Mouse (Mus musculus) embryo, embryonic 10 days (tissue): ENCODE data around the gene Sipa1l2.
"Not testable (repeated sequence)": the region's sequence is repeated elsewhere in the genome, so short reads cannot be mapped to it uniquely, and the experiment has no call there.

Experiments
- DNase-seq: peaks from one replicate; pipeline ENCODE4 v3.0.0-alpha.2; 2015; ENCODE audit warnings: low spot score

Sipa1l2 gene

DNA sequence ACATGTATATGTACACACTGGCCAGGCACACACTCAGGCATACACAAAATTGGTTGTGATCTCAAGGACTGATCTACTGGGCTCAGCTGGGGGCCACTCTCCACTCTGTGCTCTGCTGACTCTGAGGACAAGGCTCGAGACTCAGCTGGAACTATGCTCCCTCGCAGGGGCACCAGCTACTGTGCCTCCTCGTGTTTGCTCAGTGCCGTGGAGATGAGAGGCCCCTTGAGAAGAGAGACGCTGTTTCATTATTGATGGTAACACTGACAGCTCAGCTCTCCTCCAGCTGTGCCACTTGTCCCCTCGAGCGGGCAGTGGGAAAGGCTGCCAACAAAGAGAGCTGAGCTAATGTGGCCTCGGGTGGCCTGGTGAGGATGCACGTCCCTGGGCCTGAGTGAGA is 161.9 kb downstream of the Sipa1l2 start:
- no peak for DNase-seq

DNA sequence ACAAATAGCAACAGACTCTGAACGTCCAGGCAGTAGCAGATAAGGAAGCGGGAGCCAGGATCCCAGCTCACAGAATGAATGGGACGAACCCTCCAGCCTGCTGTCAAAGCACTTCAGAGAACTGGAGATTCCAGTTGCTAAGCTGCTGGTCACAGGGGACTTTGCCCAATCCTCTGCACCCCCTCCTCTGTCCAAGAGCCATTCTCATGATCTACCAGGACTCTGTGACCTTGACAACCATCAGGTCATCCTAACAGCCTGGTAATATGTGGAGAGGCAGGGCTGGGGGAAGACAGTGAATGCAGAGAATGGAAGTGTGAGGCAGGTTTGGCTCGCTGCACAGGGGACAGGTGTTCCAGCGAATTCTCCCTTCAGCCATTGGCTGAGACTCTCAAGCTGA is 163.2 kb downstream of the Sipa1l2 start:
- DNase-seq, result no peak

DNA sequence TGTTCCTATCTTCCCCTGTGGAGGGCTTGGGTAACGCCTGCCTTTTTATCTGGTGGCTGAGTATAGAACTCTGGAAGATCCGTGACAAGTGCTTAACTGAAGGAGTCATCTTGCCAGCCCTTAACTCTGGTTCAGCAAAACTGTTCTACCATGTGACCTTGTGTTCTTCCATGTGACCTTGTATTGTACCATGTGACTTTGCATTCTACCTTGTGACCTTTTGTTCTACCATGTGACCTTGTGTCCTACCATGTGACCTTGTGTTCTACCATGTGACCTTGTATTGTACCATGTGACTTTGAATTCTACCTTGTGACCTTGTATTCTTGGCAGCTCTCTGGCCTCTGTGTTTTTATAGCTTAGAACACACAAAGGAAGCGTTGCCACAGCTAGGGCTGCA is 168.3 kb downstream of the Sipa1l2 start:
- no peak for DNase-seq

DNA sequence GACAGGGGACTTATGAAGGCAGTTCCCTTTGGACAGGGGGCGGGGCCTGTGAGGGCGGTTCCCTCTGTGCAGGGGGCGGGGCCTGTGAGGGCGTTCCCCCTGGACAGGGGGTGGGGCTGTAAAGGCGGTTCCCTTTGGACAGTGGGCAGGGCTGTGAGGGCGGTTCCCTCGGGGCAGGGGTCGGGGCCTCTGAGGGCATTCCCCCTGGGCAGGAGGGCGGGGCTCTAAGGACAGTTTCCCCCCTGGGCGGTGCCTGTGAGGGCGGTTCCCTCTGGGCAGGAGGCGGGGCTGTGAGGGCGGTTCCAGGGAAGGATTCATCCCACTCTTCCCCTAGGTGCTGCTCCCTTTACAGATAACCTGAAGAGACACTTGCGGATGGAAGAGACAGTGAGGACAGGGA is 171.6 kb downstream of the Sipa1l2 start:
- DNase-seq, result no peak

DNA sequence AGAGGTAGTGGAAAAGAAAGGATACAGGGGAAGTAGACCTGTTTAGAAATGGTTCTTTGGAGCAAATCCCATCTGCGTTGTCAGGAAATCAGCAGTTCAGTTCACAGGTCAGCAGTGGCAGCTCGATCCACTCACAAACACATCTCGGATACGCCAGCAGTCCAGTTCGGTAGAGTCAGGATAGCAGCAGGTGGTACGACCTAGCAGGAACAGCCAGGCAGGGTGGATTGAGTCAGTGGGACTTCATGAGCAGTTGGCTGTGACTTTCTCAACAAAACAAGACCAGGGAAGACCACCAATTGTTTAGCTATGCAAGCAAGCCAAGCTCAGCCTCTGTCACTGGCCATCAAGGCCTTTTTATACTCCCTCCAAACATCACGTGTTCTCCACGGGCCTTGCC is 173.9 kb downstream of the Sipa1l2 start:
- not testable (repeated sequence) for DNase-seq

DNA sequence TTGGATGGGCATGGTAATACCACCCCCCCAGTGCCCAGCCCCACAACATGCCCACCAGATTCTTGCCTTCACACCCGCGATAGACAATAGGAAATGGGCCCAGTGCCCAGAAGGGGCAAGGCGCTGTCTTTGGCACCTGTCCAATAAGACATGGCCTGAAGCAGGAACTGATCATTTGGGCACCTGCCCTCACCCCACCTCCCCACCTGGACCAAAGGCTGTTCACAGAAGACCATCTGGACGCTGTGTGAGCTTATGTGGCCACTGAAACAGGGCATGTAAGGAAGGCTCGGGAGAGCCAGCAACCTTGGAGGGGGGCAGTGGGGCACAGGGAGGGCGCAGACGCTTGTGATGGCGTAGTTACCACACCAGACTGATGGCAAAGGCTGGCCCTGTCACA is 174.6 kb downstream of the Sipa1l2 start:
- no peak for DNase-seq

DNA sequence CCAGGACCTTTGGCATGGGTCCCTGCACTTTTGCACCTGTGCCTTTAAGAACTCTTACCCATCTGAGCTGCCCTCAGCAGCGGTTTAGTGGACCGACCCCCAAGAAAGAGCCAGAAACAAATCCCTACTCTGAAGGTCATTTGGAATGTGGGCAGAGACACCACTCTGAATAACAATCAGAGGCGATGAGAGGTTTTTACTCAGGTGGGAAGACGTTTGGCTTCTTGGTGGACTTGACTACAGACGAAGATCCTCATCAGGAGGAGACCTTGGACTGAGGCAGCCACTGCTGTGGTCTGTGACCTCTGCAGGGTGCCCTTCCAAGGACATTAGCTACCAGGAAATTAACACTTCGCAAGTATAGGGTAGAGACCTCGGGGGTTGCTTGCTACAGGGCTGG is 177.9 kb downstream of the Sipa1l2 start:
- DNase-seq, result no peak

DNA sequence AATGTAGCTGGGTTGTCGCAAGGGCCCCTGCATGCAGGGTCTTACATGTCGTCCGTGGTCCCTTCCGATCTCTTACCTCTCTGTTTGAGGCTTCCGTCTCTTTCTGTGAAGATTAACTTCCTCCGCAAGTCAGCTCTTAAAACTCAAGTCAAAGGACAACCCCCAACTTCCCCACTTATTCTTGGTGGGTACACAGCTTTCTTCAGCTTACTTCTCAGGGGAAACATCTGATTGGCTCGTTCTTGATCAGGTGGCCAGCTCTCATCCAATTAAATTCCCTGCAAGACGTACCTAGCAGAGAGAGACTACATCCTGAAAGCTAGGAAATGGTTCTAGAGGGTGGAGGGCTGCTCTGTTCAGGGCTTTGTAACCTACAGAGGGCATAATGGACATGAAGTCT is 178.3 kb downstream of the Sipa1l2 start:
- no peak for DNase-seq

DNA sequence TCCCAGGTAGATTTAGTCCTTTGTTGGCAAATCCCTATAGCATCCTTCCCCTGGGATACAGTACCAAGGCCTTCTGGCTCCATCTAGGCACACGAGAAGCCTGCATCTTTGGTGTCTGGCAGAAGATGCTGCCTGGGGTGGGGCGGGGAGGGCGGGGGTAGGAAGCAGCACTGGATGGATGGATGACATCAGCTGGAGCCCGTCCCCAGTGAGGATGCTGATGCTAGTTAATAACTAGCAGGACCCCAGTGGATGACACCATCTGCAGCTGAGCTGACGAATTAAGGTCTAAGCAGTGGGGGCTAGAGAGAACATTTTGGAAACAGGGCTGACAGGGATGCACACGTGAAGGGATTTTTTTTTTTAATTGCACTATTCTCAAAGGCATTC is 179.1 kb downstream of the Sipa1l2 start:
- DNase-seq, result no peak

DNA sequence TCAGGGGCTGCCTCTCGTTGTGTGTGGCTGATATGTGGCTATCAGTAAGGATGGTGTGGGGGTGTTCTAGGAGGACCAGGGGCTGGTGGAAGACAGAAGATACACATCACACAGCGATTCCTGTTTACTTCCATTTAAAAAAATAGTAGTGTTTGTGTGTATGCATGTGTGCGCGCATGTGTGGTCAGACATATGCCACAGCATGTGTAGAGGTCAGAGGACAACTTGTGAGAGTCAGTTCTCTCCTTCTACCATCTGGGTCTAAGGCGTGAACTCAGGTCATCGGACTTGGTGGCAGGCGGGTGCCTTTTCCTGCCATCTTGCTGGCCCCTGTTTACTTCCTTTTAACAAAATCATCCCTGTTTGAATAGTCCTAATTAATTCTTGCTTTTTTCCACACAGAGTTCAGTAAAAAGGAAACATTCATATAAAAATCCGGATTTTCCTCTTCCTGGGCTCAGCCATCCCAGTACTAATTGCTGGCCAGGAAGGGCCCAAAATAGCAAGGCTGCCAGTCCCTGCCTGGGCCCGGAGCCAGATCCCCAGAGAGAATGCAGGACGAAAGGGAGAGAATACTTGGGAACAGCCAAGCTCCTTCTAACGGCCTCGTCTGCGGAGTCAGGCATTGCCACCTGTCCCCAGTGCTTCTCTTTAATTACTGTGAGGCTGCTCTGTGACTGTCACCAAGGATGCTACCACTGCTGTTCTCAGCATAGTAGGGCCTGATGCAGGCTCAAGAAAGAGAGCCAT is 179.7 kb downstream of the Sipa1l2 start:
- DNase-seq, result no peak

DNA sequence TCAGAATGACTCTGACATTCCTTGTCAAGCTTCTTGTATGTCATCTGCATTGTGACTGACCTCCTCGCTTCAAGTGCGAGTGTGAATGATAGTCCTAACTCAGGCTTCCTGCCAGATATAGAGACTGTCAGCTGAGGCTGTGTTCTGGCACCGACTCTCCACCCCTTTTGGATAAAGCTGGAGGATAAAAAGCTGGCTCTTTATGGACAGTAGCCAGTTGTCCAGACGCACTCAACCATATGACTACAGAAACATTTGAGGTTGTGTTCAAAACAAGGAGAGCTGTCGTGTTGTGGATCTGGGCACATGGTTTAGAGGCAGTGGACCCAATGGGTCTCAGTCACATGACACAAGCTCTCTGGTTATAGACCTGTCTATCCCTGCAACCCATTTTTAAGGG is 180.3 kb downstream of the Sipa1l2 start:
- no peak for DNase-seq

DNA sequence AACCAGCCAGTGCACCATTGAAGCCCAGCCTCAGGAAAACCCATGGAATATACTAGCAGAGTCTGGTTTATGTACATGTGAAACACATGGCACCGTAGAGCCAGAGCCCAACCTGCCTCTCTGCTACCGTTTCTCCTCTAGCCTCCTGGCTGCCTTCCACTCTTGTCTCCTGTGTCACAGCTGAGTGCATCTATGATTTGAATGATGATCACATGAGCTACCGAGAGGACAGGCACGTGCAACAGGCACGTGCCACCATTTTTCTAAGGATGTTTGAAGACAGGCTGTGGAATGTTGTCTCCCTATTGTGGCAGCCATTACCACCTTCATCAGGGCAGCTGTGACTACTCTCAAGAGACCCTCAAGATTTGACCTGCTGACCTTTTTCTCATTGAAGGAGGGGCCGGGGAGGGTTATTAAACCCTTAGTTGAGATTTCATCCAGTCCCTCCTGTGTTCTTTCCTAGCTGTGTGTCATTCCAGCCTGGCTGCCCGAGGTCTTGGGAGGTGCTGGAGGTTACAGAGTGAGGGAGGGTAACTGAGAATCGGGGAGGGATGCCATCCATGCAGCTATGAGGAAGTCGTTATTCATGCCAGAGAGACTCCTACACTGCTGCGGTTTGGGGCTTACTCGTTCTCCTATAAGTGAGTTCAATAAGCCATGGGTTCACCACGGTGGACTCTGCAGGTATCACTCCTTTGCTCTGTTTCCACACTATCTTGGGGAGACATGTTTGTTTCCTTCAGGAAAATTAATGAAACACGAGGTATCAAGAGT is 181.0 kb downstream of the Sipa1l2 start:
- DNase-seq, result no peak

DNA sequence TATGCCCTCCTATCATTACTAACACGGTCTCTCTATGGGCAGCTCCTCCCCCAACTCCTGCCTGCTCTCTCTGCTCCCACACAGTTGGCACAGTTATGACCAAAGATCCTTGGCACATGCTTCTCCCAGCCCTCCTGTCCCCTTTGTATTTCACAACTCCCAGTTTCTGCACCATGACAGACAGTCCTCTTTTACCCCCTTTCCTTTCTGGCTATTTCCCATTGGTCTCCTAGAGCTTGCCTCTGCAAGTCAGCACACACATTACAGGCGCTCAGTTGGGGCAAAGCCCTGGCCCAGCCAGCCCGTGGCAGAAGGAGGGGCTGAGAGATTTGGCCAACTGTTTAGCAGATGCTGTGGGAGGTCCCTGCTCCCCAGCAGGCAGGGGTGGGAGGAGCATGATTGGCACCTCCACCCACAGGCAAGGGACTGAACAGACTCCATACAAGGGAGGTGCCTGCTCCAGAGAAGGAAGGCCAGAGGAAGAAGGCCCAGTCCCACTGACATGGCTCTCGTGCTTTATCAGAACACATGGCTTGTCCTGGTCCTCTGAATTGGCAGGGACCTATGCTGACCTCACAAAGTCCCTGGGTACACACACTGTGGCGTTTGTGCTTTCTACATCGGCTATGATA is 184.0 kb downstream of the Sipa1l2 start:
- peak; percentile 70 for DNase-seq

DNA sequence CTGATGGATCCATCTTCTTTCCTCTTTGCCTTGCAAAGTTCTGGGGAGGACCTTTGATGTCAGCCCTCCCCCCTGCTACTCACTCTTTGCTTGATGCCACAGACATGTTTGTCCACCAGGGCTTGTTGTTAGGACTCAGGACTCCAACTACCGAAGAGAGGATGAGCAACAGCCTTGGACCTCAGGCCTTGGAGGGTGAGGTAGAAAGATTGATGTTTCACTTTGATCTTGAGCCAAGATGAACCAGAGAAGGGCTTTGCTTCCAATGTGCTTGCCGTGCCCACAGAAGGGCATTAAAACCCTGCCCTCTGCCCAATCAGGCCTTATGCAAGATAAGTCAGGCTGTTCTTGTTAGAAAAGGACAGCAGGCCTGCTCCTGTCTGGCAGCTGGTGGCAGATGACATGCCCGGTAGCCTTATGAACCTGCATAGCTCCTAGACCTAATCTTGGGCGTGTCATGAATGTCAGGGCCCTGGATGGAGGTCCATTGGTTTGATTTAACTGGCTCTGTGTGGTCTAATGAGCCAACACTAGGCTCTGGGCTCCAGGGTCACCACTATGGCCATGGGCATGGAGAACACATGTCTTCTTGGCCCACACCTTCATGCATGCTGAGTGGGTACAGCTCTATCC is 184.9 kb downstream of the Sipa1l2 start:
- no peak for DNase-seq

DNA sequence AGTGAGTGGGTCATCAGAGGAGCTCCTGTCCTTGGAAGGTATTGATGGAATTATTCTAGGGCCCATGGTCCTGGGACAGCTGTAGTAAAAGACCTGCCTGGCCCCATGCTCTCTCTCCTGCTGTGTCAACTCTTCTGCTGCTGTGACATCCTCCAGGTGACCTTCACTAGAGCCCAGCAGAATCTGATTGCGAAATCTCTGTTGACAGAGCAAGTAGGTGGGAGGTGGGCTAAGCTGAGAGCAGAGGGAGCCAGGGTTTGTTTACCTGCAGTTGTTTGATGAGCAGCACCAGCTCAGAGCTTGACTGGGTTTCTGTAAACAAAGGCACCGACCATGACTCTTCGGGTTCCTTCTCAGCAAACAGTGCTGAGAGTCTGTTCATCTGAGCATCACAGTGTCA is 187.9 kb downstream of the Sipa1l2 start:
- no peak for DNase-seq

DNA sequence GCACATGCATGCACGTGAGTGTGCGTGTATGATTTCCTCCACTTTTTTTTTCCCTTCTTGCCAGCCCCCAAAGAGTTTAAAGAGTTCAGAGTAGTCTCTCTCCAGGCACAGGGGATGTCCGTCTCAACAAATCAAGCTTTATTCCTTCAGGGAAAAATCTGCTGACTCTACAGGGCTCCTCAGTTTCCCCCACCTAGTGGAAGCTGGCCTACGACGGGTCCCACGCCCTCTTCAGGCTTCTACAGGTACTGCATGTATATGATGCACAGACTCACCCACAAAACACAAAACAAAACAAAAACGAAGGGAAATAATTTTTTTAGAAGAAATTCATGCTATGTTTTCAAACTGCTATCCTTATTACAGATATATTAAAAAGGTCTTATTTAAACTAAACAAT is 189.7 kb downstream of the Sipa1l2 start:
- no peak for DNase-seq

DNA sequence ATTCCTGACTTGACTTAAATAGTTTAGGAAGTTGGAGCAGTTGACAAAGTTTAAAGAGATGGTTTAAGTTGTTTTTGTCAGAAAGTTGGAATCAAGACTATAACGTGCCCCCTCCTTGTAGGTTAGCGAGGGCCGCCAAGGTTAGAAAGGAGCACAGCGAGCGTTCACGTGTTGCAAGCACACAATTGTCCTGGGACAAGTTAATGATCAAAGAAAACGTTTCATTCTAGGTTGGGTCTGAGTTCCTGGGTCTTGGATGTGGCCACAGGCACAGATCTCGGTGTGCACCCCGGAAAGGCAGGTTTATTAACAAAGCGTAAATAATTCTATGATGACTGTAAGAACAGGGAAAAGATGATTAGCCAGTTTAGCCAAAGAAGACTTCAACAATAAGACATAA is 190.5 kb downstream of the Sipa1l2 start:
- DNase-seq, result no peak

DNA sequence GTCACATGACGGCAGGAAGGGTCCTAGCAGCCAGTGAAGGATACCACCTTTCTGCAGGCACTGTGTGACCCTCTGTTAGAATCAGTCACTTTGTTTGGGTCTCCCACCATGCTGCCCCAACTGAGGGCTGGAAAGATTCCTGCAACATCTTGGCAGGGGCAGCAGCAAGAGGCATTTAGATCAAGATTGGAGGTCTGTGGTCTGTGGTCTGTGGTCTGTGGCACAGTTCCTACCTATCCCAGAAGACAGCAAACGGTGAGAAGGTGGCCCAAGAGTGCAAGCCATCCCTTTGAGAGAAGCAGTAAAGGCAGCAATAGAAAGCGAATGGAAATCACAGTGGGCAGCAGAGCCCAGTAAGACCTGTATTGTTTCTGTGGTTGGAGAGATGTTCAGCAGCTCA is 191.9 kb downstream of the Sipa1l2 start:
- DNase-seq, result no peak

DNA sequence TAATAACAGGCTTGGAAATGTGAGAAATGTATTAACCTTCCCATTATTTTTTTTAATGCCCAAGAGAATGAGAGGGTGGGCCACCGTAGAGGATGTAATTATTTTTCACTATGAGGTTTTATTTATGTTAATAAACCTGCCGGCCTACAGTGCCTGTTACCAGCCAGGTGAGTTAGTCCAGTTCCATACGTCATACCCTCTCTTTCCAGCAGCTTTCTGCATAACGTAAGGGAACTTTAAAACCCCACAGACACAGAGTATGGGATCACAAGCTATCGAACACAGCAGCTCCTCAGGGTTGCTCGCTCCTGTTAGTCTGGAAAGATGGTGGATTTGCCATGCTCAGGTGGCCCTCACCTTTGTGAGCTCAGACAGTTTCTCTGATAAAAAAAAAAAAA is 193.2 kb downstream of the Sipa1l2 start:
- DNase-seq, result no peak

DNA sequence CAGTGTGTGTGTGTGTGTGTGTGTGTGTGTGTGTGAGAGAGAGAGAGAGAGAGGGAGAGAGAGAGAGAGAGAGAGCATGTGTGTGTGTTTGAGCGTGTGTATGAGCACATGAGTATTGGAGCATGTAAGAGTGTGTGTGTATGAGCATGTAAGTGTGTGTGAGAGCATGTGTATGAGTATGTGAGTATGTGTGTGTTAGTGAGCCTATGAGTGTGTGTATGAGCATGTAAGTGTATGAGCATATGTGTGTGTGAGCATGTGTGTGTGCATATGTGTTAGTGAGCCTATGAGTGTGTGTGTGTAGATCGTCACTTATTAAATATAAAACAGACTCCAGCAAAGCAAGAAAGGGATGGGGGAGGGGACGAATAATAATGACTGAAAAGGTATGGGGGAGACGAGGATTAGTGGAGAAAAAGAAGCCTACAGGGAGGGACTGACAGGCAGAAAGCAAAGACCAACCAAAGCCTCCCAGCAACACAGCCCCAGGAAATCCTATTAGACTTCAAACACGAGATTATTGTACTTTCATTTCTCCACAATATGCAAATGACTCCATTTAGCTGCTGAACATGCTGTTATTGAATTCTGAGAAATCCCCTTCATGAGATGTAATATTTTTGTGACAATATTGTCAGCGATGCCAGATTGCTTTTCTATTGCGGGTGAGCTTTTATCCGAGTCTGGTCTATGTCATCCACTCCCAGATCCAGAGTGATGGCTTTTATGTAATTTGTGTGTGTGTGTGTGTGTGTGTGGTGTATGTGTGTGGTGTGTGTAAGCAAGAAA is 193.8 kb downstream of the Sipa1l2 start:
- DNase-seq, result no peak

DNA sequence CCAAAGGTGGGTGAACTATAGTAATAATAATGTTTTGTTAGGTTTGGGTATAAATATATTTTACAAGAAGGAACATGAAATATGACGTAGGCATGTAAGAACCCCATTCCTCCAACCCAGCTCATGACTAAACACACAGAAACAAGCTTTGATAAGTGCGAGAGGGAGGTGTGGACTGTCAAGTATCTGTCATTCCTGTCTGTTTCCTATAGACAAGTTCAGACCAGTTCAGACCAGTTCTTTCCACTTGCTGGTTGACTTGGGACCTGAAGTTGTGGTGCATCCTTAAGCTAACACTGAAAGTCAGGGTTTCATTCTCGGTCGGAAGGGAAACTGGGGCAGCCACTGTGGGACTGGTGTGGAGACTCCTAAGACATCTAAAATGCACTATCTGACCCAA is 197.0 kb downstream of the Sipa1l2 start:
- DNase-seq, result no peak
